Mouse (Mus musculus): Measurements from ENCODE around the gene Ube2o.
A peak's percentile ranks its signal among the peaks of the same experiment; 100 is the strongest.

- TF ChIP-seq CTCF (IDR thresholded peaks at IDR 0.05; ENCODE audit: low read depth) (peak; percentile 92), EP300 (IDR thresholded peaks at IDR 0.05; ENCODE audit: low read depth) (peak; percentile 46)
These were observed 46.9 kb downstream of the Ube2o start for GRCm38 (mm10) chr11:116534154-116534865.
